Mouse (Mus musculus) heart, postnatal 14 days (tissue): ENCODE results near the gene Madd. TPM values are rescaled to one million over a fixed set of nuclear protein-coding genes. Genes with fewer than 3 reads are reported as not detected.

Experiments
- DNase-seq, 2 experiments: peaks; one replicate each; pipeline ENCODE4 v3.0.0; 2021 to 2022
- intact Hi-C: fragments of 180-260 bp; cut with DNase I; formaldehyde crosslinking; loops from one replicate; pipeline ENCODE4 v1.15.1; 2025
- total RNA-seq, 2 experiments: library from RNA; stranded (reverse); gene quantifications; 2 replicates each; pipeline ENCODE4 v1.2.3; 2021

The Madd gene
- total RNA-seq, 2 experiments from 2014 or later = 6.6 to 7.7 TPM

DNA sequence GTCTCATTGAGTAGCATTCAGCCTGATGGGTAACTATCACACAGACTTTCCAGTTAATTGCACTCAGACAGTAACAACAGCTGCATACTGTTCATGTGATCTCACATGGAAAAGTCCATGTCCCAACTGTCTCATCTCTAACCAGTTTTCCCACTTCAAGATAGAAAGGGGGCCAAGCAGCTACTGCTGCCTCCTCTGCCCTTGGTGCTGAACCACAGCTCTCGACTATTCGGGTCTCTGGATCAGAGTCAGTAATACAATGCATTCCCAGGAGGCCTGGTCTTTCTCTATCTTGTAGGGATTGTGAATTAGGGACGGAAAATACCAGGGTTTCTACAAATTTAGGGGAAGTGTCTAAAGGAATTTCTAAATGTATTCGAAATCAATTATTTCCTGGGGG, 3.8 kb downstream of the Madd start:
- intact Hi-C loops = no loop called here

DNA sequence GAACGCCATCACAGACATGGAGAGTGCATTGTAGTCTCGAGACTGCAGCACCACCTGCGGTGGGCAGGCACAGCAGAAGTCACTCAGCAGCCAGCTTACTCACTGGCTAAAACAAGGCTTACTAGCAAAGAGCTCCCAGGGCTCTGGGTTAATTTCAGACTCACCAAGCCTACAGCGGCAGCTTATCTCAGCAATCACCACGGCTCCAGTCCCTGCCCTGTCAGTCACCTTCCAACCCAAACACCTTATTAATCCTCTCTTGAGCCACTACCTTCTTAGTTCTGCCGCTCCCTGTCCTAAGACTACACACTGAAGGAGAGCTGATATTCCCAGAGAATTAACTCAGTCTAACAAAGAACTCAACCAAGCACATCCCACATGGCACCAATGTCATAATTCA, 7.4 kb downstream of the Madd start:
- DNase-seq = no peak
- intact Hi-C loops = no loop called here

More for the DNA sequence above, 3.8 kb downstream of the Madd start:
- no peak for DNase-seq

DNA sequence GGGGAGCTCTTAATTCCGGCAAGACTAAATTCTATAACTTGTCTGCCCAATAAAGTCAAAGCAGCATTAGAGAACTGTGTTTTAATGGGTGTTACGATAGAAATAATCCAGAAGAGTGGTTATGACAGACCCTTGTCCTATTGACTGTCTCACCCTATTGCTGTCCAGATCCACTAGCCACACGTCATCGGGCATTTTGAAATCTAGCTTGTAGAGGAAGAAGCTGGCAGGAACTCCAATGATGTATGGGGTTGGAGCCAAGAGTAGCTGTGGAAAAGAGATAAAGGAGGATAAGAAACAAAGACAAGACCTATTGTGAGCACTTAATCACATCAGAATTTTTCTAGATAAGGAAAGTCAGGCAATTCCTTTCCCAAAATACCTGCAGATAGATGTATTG, 8.1 kb downstream of the Madd start:
- no peak for DNase-seq
- intact Hi-C loops = no loop called here

DNA sequence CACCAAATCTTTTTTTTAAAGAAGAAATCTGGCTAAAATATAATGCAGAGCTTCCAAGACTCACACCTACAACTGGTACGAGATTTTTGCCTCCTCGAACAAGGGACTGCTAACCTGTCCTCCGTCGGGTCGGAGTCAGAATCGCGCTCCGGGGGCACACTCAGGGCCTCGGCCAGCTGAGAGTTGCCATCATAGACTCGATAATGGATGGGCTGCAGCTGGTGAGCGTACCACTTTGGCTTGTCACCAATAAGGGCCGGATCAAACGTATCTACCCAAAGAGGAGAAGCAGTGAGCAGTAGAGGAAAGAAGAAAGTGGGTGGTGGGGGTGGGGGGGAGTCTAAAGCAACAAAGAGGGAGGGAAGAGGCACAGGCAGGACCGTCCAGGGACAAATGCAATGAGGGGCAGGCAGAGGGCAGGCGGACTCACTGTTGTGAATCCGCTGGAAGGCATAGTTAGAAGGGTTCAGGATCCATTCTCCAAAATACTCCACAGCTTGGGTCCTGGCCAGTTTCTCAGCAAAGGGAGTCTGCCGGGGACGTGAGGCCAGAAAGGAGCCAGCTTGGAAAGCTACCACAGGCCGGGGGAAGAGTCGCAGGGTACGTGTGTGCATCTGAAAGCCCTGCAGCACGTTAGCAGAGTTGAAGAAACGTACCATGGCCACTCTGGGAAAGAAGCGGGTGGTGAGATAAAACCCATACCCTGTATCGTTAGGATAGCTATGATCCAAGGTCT, 13.9 kb downstream of the Madd start:
- intact Hi-C loops = no loop called here

DNA sequence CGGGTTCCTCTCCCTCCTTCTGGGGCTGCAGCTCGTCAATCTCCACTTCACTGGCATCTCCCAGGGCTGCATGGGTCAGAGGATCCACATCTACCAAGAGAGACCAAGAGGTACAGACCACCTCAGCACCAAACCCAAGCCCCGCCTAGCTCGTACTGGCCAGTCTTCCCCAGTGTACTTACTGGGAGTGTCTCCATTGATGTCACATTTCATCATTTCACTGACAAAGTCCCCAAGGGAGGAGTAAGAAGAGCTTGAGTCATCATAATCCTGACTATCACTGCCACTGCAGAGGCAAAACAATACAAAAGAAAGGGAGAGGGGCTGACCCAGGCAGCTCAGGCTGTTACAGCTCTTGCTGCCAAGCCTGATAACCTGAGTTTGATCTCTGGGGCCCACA, 16.0 kb downstream of the Madd start:
- no peak for DNase-seq
- intact Hi-C loops = no loop called here

More for the DNA sequence above, 13.9 kb downstream of the Madd start:
- DNase-seq = no peak

DNA sequence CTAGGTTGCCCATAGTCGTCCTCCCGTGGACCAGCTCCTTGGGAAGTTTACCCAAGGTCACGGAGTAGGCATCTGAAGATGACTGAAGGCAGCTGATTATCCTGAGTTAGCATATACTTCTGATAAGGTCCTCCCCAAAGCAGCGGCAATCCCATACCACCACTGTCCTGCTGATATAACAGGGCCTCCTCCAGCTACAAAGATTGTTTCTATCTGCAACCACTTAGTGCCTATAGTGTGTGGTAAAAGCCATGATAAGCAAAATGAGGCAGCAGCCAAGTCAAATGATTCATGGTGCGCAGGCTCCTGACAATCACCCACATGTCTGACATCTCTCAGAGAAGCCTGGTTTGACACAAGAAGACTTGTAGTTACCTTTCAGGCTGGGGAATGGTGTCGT, 18.6 kb downstream of the Madd start:
- intact Hi-C loops = no loop called here
- no peak for DNase-seq

DNA sequence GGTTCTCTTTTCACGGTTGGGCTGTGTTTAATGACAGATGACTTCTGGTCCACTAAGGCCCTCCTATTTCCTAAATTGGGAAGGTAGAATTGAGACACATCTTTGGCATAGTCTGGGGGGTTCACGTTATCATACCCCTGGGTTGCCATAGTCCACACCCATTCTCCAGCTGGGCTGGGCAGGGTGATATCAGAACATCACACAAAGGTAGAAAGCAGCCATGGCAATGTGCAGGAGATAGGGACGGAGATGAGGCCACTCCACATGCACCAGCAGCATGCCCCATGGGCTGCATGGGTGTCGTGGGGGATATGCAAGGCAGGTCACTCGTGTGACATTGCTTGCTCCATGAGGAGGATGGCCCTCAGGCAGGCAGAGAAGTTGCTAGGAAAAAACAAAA, 20.1 kb downstream of the Madd start:
- intact Hi-C loops = no loop called here
- no peak for DNase-seq

DNA sequence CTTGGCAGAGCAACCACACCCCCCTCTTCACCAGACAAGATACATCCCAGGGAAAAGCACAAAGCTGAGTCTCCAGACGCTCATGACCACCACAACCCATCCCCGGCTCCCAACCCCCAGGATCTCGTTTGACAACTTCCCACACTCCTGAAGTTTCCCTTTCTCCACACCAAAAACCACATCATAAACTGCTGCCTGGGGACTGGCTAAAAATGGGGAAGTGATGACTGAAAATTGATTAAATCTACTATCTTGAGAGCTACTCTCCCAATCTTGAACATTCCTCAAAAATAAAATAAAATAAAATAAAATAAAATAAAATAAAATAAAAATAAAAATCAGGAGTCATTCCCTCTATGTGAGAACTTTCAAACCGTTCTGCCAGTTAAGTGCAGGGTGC, 20.7 kb downstream of the Madd start:
- intact Hi-C loops = no loop called here
- DNase-seq = no peak

DNA sequence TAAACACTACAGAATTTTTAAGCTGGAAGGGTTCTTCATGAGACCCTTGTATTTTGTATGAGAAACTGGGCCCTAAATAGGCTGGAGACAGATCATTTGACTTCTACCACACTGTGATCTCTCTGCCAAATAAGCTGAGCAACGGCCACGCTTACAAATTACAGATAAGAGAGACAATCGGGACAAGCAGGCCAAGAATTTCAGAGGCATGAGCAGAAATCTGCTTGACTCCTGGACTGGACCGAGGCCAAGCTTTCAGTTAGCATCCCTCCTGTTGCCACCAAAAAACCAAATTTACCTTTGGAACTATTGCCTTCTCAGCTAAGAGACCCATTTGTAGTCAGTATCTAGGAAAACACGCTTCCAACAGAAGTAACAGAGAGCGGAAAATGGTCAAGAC, 23.0 kb downstream of the Madd start:
- intact Hi-C loops = no loop called here
- no peak for DNase-seq

DNA sequence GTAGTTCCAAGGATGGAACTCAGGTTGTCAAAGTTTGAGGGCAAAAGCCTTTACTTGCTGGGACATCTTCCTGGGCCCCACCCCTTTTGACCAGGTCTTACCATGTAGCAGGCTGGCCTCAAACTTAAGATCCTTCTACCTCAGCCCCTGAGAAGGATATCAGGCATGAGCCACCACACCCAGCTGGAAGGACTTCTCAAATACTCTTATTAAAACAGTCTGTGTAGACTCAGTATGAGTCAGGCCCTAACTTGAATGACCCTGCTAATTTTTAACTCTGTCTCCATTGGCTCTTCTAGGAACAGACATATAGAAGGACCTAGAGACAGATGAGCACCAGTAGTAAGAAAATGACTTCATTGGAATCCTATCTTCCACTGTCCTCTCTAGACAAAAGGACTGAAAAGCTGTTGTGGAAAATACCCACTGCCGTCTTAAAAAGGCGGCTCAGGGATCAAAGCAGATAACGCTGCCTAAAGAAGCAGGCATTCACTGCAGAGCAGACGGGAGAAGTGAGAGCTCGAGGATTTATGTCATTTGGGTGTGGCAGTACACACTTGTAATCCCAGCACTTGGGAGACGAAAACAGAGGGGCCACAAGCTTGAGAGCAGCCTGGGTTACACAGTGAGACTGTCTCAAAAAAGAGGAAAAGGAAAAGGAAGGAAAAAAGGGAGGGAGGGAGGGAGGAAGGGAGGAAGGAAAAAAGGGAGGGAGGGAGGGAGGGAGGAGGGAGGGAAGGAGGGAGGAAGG, 26.5 kb downstream of the Madd start:
- intact Hi-C loops = no loop called here
- DNase-seq = no peak

DNA sequence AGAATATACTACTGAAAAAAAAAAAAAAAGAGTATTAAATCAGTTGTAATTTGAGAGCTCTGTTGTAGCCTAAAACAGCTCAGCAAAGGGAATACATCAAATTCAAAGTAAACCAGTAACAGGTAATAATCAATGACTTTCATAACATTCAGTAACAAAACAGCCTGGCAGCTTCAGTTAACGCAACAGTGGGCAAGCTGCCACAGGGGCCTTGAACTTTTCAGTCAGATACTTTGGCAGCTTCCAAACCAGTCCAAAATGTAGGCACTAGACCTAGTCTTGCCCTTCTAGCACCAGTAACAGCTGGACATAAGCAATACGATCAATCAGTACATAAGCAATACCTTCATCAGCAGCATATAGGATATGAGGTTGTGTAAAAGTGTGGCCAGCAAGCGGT, 29.5 kb downstream of the Madd start:
- intact Hi-C loops = no loop called here
- no peak for DNase-seq

DNA sequence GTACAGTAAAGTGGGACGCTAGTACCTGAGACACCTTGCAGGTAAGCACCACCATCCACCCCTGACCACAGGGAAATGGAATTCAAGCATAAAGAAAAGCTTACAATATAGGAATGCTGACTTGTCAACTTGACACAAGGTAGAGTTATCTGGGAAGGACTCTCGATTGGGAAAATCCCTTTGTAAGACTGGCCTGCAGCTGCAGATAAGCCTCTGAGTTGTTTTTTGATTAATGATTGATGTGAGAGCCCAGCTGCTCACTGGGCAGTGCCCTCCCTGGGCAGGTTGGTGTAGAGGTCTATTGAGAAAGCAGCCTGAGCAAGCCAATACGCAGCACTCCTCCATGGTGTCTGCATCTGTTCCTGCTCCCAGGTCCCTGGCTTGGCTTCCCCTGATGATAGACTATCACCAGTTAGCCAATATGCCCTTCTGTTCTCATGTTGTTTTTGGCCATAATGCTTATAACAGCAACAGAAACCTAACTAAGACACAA, 30.7 kb downstream of the Madd start:
- no peak for DNase-seq
- intact Hi-C loops = no loop called here

DNA sequence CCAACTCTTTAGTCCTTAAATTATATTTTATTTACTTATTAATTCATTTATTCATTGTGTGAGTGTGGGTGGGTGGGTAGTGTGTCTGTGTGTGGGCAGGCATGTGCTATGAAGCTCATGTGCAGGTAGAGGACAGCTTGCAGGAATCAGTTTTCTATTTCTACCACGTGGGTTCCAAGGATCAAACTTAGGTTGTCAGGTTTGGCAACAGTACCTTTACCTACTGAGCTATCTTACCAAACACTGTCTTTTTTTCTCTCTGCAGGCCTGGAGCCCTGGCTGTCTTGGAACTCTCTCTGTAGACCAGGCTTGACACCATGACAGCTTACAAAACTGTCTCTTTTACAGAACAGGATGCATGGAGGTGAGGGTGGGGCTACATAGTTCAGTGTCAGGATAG, 32.3 kb downstream of the Madd start:
- intact Hi-C loops = no loop called here
- no peak for DNase-seq

DNA sequence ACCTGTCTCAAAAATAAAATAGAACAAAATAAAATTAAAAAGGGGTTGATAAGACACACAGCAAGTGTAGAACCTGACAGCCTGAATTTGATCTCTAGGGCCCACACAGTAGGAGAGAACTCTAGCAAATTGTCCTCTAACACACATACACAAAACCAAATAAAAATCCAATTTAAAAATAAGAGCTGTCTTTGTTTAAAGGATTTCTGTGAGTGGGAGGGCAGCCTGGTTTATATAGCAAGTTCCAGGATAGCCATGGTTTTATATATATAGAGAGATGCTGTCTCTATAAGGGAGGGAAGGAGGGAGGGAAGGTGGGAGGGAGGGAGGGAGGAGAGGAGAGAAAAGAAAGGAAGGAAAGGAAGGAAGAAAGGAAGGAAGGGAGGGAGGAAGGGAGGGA, 35.5 kb downstream of the Madd start:
- intact Hi-C loops = no loop called here
- no peak for DNase-seq

DNA sequence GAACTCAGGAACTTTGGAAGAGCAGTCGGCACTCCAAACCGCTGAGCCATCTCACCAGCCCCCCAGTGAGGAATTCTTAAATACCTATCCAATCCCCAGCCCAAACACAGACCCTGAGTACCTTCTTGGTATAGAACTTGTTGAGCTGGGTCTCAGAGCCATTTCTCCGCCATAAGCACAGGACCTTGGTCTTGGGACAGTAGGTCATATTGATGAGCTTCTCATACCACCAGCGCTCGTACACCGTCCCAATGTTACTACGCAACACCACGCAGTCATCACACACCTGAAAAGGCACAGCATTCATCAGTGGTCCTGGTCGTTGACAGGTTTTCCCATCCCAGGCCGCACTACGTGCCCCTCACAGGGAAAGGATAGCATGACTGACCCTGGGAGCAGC, 40.2 kb downstream of the Madd start:
- intact Hi-C loops = no loop called here
- no peak for DNase-seq

DNA sequence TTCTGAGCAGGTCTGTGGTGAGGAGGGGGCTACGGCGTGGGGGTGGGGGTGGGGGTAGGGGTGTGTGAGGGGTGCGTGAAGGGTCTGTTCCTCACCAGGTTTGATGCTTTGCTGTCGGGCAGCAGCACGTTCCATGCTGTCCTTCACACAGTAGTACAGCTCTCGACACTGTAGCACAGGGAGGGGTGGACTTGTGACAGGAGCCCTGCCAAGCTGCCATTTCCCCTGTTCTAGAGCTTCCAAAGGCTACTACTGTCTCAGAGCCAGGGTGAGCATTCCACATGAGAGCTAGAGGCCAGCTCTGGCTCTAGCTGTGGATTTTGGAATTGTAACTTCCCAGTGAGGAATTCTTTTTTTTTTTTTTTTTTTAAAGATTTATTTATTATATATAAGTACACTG, 40.7 kb downstream of the Madd start:
- intact Hi-C loops = no loop called here
- DNase-seq = peak in 1 of 2 experiments; percentile 31

DNA sequence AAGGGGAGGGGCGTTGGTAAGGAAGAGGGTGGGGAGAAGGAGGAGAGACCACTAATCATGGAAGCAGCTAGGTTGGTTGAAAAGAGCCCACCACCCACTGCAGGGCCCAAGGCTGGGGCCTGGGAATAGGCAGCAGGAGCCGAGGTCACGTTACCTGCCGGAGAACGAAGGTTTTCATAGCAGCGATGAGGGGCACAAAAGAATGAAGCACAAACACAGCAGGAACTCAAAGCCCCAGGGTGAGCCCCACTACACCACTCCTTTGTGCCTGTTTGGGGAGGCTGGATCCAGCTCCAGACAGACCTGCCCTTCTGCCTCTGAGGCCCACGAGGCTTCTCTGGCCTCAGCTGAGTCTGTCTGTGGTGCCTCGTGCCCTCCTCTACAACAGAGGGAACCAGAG, 43.9 kb downstream of the Madd start:
- intact Hi-C loops = no loop called here
- DNase-seq = peak in 1 of 2 experiments; percentile 1

DNA sequence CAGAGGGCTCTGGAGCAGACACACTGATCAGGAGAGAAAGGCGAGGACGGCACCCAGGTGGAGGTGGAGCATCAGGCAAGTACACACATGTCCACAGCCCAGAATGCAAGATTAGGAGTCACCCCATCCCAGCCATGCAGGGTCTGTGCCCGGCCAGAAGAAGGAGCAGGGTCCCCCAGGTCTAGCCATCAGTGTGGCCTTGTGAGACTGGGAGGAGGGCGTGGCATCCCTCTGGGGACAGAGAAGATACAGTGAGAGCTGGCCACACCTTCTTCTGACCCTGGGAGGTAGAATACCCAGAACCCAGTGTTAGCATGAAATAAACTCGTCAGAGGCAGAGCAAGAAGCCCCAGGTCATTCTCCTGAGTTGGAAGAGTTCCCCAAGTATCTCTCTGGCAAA, 44.3 kb downstream of the Madd start:
- DNase-seq = peak in 1 of 2 experiments; percentile 7
- intact Hi-C loops = no loop called here

DNA sequence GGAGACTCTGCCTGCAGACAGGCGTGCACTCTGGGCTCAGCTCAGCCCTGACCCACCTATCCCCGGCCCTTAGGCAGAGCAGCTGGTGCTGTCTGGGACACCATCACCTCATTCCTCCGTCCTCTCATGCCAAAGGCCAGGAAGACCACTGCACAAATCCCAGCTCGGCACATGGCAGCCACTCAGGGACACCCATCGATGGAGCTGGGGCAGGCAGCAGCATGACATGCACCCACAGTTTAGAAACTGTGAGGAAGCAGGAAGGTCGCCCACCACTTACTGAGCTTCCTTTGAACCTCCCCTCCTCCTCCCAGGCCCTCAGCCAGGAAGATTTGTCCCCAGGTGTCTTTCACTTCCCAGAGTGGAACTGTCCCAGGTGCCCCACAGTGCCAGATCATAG, 46.2 kb downstream of the Madd start:
- peak in 1 of 2 experiments; percentile 30 for DNase-seq
- intact Hi-C loops = no loop called here

DNA sequence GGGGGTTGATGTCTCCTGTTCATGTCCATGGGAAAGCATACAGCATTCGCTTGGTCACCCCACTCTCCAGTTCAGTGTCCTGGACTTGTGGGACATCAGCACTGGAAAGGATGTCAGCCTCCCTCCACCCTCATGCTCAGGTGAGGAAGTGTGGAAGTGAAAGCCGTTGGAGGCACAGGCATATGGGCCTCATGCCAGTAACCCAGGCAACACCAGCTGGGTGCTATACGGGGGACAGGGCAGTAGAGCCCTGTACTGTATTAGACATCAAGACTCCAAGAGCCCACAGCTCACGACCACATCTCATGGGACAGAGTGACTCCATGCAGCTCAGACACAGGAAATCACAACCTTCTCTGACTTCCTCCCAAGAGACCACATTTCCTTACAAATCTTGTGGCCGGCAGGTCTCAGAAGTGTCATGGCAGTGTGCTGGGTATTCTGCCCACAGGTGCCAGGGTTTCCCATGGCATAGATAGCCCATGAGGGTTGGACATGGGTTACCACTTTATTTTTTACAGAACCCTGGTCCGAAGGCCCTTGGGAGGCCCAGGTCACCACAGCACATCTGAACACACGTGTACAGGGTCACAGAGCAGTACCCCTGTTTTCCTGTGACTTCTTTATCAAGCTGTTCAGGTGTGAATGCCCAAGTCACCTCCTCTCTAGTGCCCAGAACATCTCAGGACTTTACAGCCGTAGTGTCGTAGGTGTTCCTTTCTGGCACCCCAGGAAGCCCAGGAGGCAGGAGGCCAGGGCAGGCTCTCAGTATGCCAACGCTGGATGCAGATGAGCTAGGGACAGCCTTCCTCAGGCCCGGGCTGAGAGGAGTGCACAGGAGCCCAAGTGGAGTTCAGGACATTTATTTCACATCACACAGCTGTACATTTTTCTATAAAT, 46.9 kb downstream of the Madd start:
- intact Hi-C loops = no loop called here
- peak in 1 of 2 experiments; percentile 28 for DNase-seq

DNA sequence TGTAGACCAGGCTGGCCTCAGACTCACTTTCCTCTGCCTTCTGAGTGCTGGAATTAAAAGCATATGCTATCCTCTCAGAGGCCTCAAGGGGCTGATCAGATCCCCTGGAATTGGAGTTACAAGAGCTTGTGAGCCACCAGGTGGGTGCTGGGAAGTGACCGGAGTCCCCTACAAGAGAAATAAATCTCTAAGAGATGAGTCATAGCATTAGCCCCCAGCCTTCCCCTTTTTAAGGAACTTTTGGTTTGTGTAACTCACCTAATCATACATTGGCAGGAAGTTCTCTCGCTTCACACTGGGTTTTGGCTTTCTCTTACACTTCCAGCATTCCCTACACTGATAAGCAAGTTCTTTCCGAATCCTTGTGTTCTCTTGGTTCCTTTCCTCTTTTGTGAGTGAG, 51.6 kb downstream of the Madd start:
- no peak for DNase-seq
- intact Hi-C loops = no loop called here
